Mouse (Mus musculus) brain, embryonic 14.5 days (tissue): Measurements from ENCODE around the gene Zfp618.

Source experiments
- CTCF ChIP-seq: fragments of 200-500 bp; IDR thresholded peaks from 2 replicates; pipeline ENCODE4 v1.5.1; 2012; ENCODE audit warnings: inconsistent platforms, mild to moderate bottlenecking, moderate library complexity, borderline replicate concordance; ENCODE audit not compliant: insufficient read depth, insufficient read length; ENCODE audit errors: extremely low read depth
- POLR2A ChIP-seq: fragments of 200-500 bp; IDR thresholded peaks from 2 replicates; pipeline ENCODE4 v1.6.1; 2012; ENCODE audit warnings: mild to moderate bottlenecking, inconsistent platforms, borderline replicate concordance; ENCODE audit not compliant: poor library complexity, insufficient read depth, insufficient read length, severe bottlenecking; ENCODE audit errors: extremely low read depth

DNA sequence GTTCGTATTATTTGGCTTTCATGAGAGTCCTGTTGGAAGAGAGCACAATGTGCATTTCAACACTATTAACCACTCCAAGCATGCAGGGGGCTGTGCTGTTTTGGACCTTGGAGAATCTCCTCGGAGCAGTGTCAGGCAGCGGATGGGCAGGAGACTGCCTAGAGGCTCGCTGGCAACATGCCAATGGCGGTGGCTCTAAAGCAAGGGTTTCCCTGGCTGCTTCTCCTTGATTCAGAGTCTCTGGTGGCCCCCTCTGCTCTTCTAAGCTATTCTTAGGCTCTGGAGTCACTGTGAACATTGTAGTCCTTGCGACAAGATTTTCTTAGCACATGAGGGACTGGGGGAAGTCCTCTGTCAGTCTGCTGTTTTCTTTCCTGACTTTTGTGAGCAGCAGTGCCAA is 33.5 kb downstream of the Zfp618 start:
- TF ChIP-seq CTCF = no peak
- no peak for TF ChIP-seq POLR2A
